Mouse (Mus musculus) C2C12 (cell line): ENCODE data around the gene Tyro3. TPM values are rescaled to one million over a fixed set of nuclear protein-coding genes. Genes with fewer than 3 reads are reported as not detected.

Source experiments
- H3K27me3 ChIP-seq: one replicate; pipeline ENCODE4 v1.6.1; 2011; ENCODE audit not compliant: control insufficient read depth, insufficient read depth, insufficient read length
- H3K36me3 ChIP-seq: one replicate; pipeline ENCODE4 v1.6.1; 2011; ENCODE audit not compliant: control insufficient read depth, insufficient read depth
- H3K4me3 ChIP-seq: one replicate; pipeline ENCODE4 v1.5.1; 2011; ENCODE audit warnings: mild to moderate bottlenecking, control low read depth; ENCODE audit not compliant: poor library complexity, insufficient read depth, severe bottlenecking
- H3K79me2 ChIP-seq: one replicate; pipeline ENCODE4 v1.6.1; 2011; ENCODE audit not compliant: control insufficient read depth, insufficient read depth
- H3K79me3 ChIP-seq: one replicate; pipeline ENCODE4 v1.6.1; 2011; ENCODE audit warnings: low read depth, control low read depth
- H3ac ChIP-seq: one replicate; pipeline ENCODE3; 2011; ENCODE audit warnings: low read depth; ENCODE audit not compliant: control insufficient read depth, insufficient read length
- CEBPB ChIP-seq: IDR thresholded peaks from one replicate; pipeline ENCODE4 v1.6.1; 2011; ENCODE audit warnings: low read depth, mild to moderate bottlenecking, control low read depth, moderate library complexity
- CTCF ChIP-seq: IDR thresholded peaks from one replicate; pipeline ENCODE4 v1.5.1; 2011; ENCODE audit not compliant: control insufficient read depth, insufficient read depth, insufficient read length
- FOSL1 ChIP-seq: IDR thresholded peaks from one replicate; pipeline ENCODE4 v1.8.0; 2011; ENCODE audit warnings: mild to moderate bottlenecking, low read length; ENCODE audit not compliant: poor library complexity, insufficient read depth, severe bottlenecking
- MAX ChIP-seq: IDR thresholded peaks from one replicate; pipeline ENCODE4 v1.6.1; 2011; ENCODE audit warnings: mild to moderate bottlenecking, control low read depth
- MYOD1 ChIP-seq: IDR thresholded peaks from one replicate; pipeline ENCODE4 v1.6.1; 2011; ENCODE audit warnings: low read depth; ENCODE audit not compliant: control insufficient read depth, insufficient read length
- MYOG ChIP-seq: IDR thresholded peaks from one replicate; pipeline ENCODE4 v1.6.1; 2011; ENCODE audit not compliant: control insufficient read depth, insufficient read length; ENCODE audit errors: extremely low read depth
- USF1 ChIP-seq: IDR thresholded peaks from one replicate; pipeline ENCODE4 v1.6.1; 2011; ENCODE audit warnings: low read depth, mild to moderate bottlenecking, control low read depth, moderate library complexity
- polyA plus RNA-seq: library from polyadenylated mRNA; unstranded; fragments of >200 nt; fragmentation: generic; extraction: Trizol; gene quantifications from one replicate; pipeline ENCODE4 v1.2.1, GENCODE M21; 2012; ENCODE audit warnings: missing spikeins

Gene Tyro3
- polyA plus RNA-seq, 1 experiment, result 9.3 TPM

- no peak for TF ChIP-seq FOSL1
- TF ChIP-seq CTCF, result peak; percentile 43
- peaks cover 14% of the 10 kb centered on the region for H3K27me3 ChIP-seq
- H3ac ChIP-seq, result no peak overlapping the region
- H3K36me3 ChIP-seq, result no peaks in the 10 kb centered on the region
- H3K79me3 ChIP-seq, result no peaks in the 10 kb centered on the region
- H3K4me3 ChIP-seq, result no peak overlapping the region
- H3K79me2 ChIP-seq, result no peaks in the 10 kb centered on the region
These were observed 854 bp downstream of the Tyro3 start for GRCm38 (mm10) chr2:119798246-119798927.

GRCm38 (mm10) chr2:119799181-119799960 is 1.8 kb downstream of the Tyro3 start:
- peak overlapping the region; percentile 40 for H3K4me3 ChIP-seq
- peak overlapping the region; percentile 68 for H3ac ChIP-seq
- no peaks in the 10 kb centered on the region for H3K79me3 ChIP-seq
- H3K27me3 ChIP-seq, result peaks cover 13% of the 10 kb centered on the region
- H3K36me3 ChIP-seq, result no peaks in the 10 kb centered on the region
- no peaks in the 10 kb centered on the region for H3K79me2 ChIP-seq
- TF ChIP-seq USF1, result no peak
- no peak for TF ChIP-seq MYOD1
- no peak for TF ChIP-seq FOSL1
- TF ChIP-seq CEBPB, result no peak
- no peak for TF ChIP-seq MAX
- TF ChIP-seq MYOG, result no peak
- TF ChIP-seq CTCF, result no peak

GRCm38 (mm10) chr2:119799961-119800550 is 2.5 kb downstream of the Tyro3 start:
- Histone ChIP-seq H3K79me2 (no peaks in the 10 kb centered on the region), H3K79me3 (no peaks in the 10 kb centered on the region), H3K36me3 (no peaks in the 10 kb centered on the region), H3K27me3 (peaks cover 9% of the 10 kb centered on the region), H3ac (peak overlapping the region; percentile 66), H3K4me3 (peak overlapping the region; percentile 40)
- TF ChIP-seq MYOG (no peak), MYOD1 (no peak), CEBPB (no peak), MAX (no peak), USF1 (no peak), FOSL1 (no peak), CTCF (no peak)

GRCm38 (mm10) chr2:119800876-119801846 is 3.6 kb downstream of the Tyro3 start:
- Histone ChIP-seq H3K36me3 (no peaks in the 10 kb centered on the region), H3K27me3 (peaks cover 9% of the 10 kb centered on the region), H3K79me2 (no peaks in the 10 kb centered on the region), H3K79me3 (no peaks in the 10 kb centered on the region), H3K4me3 (no peak overlapping the region), H3ac (no peak overlapping the region)
- no peak for TF ChIP-seq USF1

- Histone ChIP-seq H3K36me3 (no peaks in the 10 kb centered on the region), H3K4me3 (no peak overlapping the region), H3ac (no peak overlapping the region), H3K27me3 (no peaks in the 10 kb centered on the region), H3K79me2 (no peaks in the 10 kb centered on the region), H3K79me3 (no peaks in the 10 kb centered on the region)
- no peak for TF ChIP-seq FOSL1
- no peak for TF ChIP-seq MAX
- no peak for TF ChIP-seq MYOD1
- no peak for TF ChIP-seq MYOG
- no peak for TF ChIP-seq USF1
These were observed 5.5 kb downstream of the Tyro3 start for GRCm38 (mm10) chr2:119802767-119803617.
